Mouse (Mus musculus): Measurements from ENCODE around the gene Cd248.
"Not testable (repeated sequence)": the region's sequence is repeated elsewhere in the genome, so short reads cannot be mapped to it uniquely, and the experiment has no call there.

Cd248 gene

DNA sequence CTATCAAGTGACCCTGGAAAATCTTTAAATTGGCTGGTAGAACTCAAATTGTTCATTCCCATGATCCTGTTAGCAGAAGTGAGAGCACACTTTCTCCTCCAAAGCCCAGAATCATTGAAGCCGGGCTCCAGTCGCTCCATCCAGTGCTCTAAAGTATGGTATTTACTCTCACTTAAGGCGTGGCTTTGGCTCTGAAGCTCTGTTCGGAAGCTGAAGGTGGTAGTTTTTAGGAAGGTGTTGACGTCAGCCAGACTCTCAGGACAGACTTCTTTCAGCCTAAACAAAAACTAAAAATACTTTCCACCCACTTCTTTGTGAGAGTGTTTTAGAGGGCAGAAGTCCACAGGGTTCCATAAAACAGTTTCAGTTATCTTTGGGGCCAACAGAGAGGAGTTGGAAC is 5.6 kb downstream of the Cd248 start:
- in situ Hi-C loops (cut with MseI, MboI): no loop called here

- in situ Hi-C loops (cut with MseI, MboI): no loop called here
Measured at GRCm38 (mm10) chr19:5079279-5079678, 11.4 kb downstream of the Cd248 start.

DNA sequence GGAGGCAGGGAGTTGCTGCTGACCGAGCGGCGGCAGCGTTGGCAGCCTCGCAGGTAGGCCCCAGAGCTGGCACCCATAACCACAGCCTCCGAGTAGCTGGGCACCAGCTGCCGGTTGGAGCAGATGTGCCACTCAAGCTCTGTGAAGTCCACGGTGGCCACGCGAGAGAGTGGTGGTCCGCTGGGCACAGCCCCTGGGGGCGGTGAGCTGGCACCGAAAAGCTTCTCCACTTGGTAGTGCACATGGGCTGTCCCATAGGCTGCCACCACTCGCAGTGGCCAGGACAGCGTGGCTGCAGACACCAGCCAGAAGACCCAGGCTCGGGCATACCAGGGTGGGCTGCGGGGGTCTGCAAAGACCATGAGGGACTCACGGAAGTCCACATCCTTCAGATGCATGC is 14.1 kb downstream of the Cd248 start:
- in situ Hi-C loops (cut with MseI, MboI): no loop called here

- in situ Hi-C loops (cut with MseI, MboI): no loop called here
Measured at GRCm38 (mm10) chr19:5082596-5082995, 14.7 kb downstream of the Cd248 start.

DNA sequence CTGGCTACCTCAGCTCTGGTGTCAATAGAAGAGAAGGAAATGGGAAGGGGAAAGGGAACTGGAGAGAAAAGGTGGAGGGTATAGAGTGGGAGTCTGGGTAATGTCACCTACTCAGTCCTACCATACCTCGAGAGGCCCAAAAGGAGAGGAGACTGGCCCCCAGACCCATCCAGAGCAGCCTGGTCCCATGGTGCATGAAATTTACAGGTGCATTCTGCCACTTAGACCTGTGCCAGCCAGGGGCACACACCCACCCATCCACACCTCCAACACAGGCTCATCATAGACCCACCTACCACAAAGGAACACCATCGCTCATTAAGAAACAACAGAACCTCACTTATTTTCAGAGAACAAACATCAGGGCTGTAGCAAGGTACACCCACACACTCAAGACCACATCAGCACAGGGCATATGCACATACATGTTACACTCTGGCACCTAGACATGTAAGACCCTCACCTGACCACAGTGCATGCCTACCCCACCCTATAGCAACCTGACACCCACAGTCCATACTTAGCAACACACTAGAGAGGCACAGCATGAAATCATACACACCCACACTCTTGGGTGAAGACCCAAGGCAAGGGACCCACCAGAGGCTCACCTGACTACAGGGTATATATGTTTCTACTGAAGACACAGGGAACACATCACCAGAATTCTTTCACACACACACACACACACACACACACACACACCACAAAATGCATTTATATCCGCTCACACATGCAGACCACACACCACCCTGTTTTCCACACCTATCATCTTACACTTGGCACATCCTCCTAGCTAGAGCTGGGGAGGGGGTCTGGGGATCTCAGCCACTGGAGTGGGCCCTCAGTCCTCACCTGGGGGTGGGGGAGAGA is 16.3 kb downstream of the Cd248 start:
- in situ Hi-C loops (cut with MseI, MboI): no loop called here

GRCm38 (mm10) chr19:5084834-5085144 is 16.9 kb downstream of the Cd248 start:
- in situ Hi-C loops (cut with MseI, MboI): no loop called here

GRCm38 (mm10) chr19:5085145-5085863 is 17.4 kb downstream of the Cd248 start, which contains the start of gene Tmem151a:
Gene Tmem151a (minus strand): TSS chr19:5085531.
- in situ Hi-C loops (cut with MseI, MboI): no loop called here

DNA sequence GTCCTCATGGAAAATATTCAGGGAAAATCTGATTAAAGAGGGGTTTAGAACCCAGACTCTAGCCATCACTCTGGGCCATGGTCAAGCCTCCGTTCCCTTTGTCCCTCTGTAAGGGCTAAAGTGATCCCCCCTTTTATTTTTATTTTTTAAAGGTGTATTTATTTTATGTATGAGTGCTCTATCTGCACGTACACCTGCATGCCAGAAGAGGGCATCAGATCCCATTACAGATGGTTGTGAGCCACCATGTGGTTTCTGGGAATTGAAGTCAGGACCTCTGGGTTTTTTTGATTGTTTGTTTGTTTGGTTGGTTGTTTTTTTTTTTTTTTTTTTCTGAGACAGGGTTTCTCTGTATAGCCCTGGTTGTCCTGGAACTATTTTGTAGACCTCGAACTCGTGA is 18.7 kb downstream of the Cd248 start:
- in situ Hi-C loops (cut with MseI, MboI): not testable (repeated sequence)

- in situ Hi-C loops (cut with MseI, MboI): no loop called here
Measured at GRCm38 (mm10) chr19:5087884-5088728, 20.2 kb downstream of the Cd248 start, which contains the start of gene Yif1a. Gene Yif1a (plus strand): TSS chr19:5088538.

DNA sequence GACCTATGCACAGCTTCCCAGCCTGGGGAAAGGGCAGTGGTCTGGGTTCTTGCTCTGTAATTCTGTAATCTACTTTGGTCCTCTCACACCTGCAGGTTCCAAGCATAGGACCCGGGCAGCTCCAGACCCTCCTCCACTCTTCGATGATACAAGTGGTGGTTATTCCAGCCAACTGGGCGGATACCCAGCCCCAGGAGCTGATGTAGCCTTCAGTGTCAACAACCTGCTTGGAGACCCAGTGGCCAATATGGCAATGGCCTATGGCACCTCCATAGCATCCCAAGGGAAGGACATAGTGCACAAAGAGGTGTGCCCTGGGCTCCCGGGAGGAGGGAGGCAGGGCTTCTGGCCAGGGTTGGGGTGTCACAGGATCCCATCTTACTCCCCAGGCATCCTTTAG is 21.4 kb downstream of the Cd248 start:
- in situ Hi-C loops (cut with MseI, MboI): no loop called here

DNA sequence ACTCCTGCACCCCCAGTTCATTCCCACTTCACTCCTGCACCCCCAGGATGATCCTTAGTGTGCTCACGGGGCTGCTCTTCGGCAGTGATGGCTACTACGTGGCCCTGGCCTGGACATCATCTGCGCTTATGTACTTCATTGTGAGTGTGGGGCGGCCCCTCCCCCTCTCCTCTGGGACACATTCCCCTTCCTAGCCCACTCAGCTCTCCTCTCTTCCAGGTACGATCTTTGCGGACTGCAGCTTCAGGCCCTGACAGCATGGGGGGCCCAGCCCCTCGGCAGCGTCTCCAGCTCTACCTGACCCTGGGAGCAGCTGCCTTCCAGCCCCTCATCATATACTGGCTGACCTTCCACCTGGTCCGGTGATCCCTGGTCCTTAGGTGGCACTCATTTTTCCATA is 24.2 kb downstream of the Cd248 start:
- in situ Hi-C loops (cut with MseI, MboI): loop anchor here in 1 of 2 experiments (5.0 kb wide), 1 partner anchor 50 kb away; no protein-coding TSS in a partner anchor

DNA sequence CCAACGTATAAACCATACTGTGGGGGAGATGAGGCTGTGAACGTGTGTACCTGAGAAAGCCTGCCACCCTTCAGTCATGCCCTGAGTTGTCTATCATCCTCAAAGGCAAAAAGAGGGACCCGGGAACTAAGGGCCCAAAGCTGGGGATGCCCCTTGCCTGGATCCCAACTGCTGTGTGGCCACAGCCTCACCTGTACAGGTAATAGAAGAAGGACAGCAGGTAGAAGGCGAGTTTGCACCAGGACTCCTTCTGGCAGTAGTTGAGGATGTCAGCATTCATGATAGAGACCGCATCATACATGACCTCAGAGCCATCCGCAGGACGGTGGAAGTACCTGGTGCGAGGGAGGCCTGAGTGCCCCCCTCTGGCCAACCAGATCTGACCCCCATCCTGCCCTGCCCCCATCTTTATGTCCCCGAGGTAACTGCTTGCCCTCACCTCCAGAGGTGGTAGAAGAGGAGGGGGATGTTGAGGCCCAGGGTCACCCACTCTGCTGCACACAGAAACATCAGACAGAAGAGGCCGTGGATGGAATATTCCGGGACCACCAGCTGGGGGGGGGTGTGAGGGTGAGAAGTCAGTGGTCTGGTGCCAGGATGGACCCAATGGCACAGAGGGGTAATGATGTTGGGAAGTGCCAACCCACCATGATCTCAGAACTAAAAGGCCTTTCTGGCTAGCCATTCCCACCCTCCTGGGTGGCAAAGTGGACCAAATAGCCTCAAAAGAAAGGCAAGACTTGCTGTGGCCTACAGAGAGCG is 25.8 kb downstream of the Cd248 start:
- in situ Hi-C loops (cut with MseI, MboI): loop anchor here in 1 of 2 experiments (5.0 kb wide), 1 partner anchor 49 kb away; no protein-coding TSS in a partner anchor

- in situ Hi-C loops (cut with MseI, MboI): loop anchor here in 1 of 2 experiments (5.0 kb wide), 1 partner anchor 48 kb away; no protein-coding TSS in a partner anchor
Measured at GRCm38 (mm10) chr19:5094243-5094632, 26.4 kb downstream of the Cd248 start.

- in situ Hi-C loops (cut with MseI, MboI): loop anchor here in 1 of 2 experiments (5.0 kb wide), 1 partner anchor 47 kb away; no protein-coding TSS in a partner anchor
Measured at GRCm38 (mm10) chr19:5094746-5095417, 27.0 kb downstream of the Cd248 start.

DNA sequence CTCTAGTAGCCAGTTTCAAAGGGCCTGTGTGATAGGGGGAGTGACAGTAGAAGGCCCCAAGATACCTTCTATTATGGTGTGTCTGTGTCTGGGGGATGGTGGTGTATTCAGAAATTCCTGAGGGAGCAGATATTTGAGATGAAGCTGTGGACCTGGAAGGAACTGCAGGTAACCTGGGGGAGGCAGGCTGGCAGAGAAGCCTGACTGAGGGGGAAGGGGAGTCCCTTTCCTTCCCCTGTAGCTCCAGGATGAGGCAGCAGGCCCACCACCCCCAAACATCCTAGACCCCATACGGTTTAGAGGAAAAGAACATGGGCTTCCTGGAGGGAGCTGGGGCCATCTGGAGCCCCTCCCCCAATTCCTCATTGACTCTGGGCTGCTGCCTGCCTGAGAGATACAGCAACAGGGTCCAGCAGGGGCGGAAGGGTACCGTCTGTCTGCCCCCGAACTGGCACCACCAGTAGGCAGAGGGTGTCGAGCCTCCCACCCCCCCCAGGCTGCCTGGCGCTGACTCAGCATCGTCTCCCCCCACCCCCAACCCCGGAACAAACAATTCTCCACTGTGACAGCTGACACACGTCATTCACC is 28.1 kb downstream of the Cd248 start:
- in situ Hi-C loops (cut with MseI, MboI): no loop called here

DNA sequence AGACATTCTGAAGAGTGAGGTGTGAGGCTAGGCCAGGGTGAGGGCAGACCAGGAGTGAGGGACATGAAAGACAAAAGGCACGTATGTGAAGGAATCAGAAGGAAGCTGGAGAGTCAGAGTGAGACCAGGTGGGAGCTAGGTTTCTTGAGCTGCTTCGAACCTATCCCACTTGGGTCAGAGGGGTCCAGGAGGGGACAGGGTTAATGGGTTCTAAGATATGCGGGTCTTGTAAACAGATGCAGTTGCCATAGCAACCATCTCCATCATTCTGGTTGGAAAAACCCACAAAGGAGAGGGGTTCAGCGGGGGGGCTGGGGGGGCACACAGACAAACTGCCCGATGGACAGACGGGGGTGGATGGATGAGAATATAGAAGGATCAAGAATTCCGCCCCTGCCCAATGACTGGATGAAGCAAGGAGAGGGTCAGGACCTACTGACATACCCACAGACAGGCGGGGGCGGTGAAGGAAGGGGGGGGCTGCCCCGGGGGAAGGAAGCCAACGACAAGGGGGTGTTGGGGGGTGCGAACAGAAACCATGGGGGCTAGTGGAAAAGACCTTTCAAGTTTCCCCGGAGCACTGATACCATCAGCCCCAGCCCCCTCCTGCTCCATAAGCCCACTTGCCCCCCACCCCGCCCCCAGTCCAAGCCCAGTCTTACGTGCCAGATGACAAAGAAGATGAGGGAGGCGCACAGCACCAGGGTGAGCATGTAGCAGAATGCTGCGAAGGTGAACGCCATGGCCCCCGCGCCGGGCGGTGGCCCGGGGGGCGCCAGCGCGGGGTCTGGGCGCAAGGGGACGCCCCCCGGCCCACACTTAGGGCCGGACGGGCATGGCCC is 29.9 kb downstream of the Cd248 start:
- in situ Hi-C loops (cut with MseI, MboI): no loop called here

GRCm38 (mm10) chr19:5098363-5099143 is 30.7 kb downstream of the Cd248 start, which contains the start of gene Cnih2:
Gene Cnih2 (minus strand): TSS chr19:5098521.
- in situ Hi-C loops (cut with MseI, MboI): no loop called here

GRCm38 (mm10) chr19:5106074-5106473 is 38.2 kb downstream of the Cd248 start:
- in situ Hi-C loops (cut with MseI, MboI): no loop called here
